Mouse (Mus musculus) central nervous system, embryonic 11.5 days (tissue): ENCODE measurements around the gene Gm21996. TPM values are rescaled to one million over a fixed set of nuclear protein-coding genes. Genes with fewer than 3 reads are reported as not detected.

Experiments
- polyA plus RNA-seq: library from polyadenylated mRNA; depleted of rRNA; stranded (reverse); fragments of >200 nt; gene quantifications from 2 replicates; pipeline ENCODE4 v1.2.3, GENCODE M21; 2012; rRNA removed

The Gm21996 gene
- polyA plus RNA-seq, result not detected in 2 replicates

GRCm38 (mm10) chrY:89745432-89745831 is at the start of gene Gm21996:
Gene Gm21996, minus strand, starts transcription at chrY:89745532.

